9 mouse cellular contexts compared by ENCODE assay signal in the genomic region with DNA sequence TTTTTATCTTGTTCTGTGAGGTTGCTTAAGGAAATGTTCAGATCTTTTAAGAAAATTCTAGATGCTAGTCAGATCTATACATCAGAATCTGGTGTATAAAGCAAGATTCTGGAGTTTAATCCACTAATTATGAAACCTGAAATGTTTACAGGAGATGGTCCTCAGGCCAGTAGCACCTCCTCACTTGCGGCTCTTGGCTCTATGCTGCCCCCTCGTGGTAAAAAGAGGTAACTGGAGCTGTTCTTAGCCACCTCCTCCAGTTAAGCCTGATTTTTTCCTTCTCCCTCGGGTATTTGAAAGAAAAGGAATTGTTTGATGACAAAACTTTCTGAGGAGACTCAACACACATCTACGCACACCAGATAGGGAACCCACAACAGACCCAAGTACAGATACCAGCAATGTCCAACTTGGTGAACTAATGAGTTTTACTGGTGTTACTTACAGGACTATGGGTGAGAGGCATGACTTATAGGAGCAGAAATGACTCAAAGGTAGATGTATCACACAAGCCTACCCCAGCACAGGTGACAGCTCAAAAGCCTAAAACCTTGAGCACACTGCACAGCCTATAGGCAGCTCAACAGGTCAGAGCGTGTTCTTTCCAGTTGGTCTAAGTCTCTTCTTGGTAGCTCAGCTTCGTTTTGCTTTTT. TPM values are rescaled to one million over a fixed set of nuclear protein-coding genes. Genes with fewer than 3 reads are reported as not detected.
DNase-seq lines count a peak whose midpoint lies in the region; ATAC-seq and TF ChIP-seq lines count a peak whose summit lies in the region.
"Had no signal": no experiment of that assay in that cellular context is flagged by ENCODE, and none has a peak within 500 bp of the region (broad histone marks: within the 10 kb centered on the region; RNA-seq: fewer than 3 reads in every experiment).

No protein-coding gene starts in this region.

- peak; percentile 81 to 86; a peak in 3 of 4 replicates for ATAC-seq in hematopoietic stem cell, adult 5-6 weeks (replicated peaks in 1 of 2; ENCODE audit: insufficient read depth in 1 of 2, low FRiP score in 2 of 2, low TSS enrichment in 1 of 2, low read depth in 1 of 2, poor library complexity in 2 of 2, severe bottlenecking in 2 of 2)

- TF ChIP-seq CTCF in layer of hippocampus, adult 2 months (conservative IDR thresholded peaks at IDR 0.05): peak; percentile 98

- peak; percentile 73 for DNase-seq in ES-CJ7 (ENCODE audit: low read depth, low spot score)
- DNase-seq in adrenal gland, adult 2 months: peak; percentile 58
- DNase-seq in embryo, embryonic 9.5 days (ENCODE audit: extremely low spot score): peak; percentile 72
- peak; percentile 46 to 72 for DNase-seq in layer of hippocampus, adult 2 months (ENCODE audit: low spot score in 2 of 2)
- peak; percentile 70 for DNase-seq in lung, postnatal 10 days
- peak; percentile 40 for DNase-seq in right cerebral cortex, adult 18-20 months
- no peak for DNase-seq in Muller cell, postnatal 12 days (ENCODE audit: inconsistent ontology term)

- H3K27ac ChIP-seq in layer of hippocampus, adult 2 months: no peak overlapping the region
- H3K27ac ChIP-seq: lung, embryonic 15.5 days had no signal

- H3K4me3 ChIP-seq in layer of hippocampus, adult 2 months: no peak overlapping the region
- H3K4me3 ChIP-seq: lung, embryonic 15.5 days had no signal

RNA-seq across cellular contexts. Expression of a gene that starts 21.7 kb away (rescaled TPM):
- 100 to 1,000 TPM in 1 of 2 experiments, 10 to 100 TPM in 1; 98.0 to 158 TPM for total RNA-seq in adrenal gland, adult 2 months (2021)
- polyA plus RNA-seq in adrenal gland, adult 2 months (2012; rRNA removed): 26.2 and 36.3 TPM in 2 replicates
- 37.0 and 46.1 TPM in 2 replicates for total RNA-seq in hematopoietic stem cell, adult 5-6 weeks (2017)
- 100 to 1,000 TPM; 154 to 159 TPM for total RNA-seq in layer of hippocampus, adult 2 months (2021)

RNA-seq across cellular contexts. Expression of a gene that starts 33.7 kb away (rescaled TPM):
- 1 to 10 TPM in 1 of 2 experiments, under 1 TPM in 1; 0.61 to 1.0 TPM for total RNA-seq in adrenal gland, adult 2 months (2021)
- not detected in 2 replicates for polyA plus RNA-seq in adrenal gland, adult 2 months (2012; rRNA removed)
- total RNA-seq in hematopoietic stem cell, adult 5-6 weeks (2017): not detected in 2 replicates
- total RNA-seq in layer of hippocampus, adult 2 months (2021): under 1 TPM; 0.61 to 0.95 TPM

RNA-seq across cellular contexts. Expression of a gene that starts 37.4 kb away (rescaled TPM):
- not detected for total RNA-seq in adrenal gland, adult 2 months (2021)
- not detected in 2 replicates for polyA plus RNA-seq in adrenal gland, adult 2 months (2012; rRNA removed)
- total RNA-seq in hematopoietic stem cell, adult 5-6 weeks (2017): not detected in 2 replicates
- total RNA-seq in layer of hippocampus, adult 2 months (2021): not detected
- polyA plus RNA-seq: lung, embryonic 15.5 days had no signal
